7 mouse cellular contexts compared by ENCODE assay signal in the genomic region with DNA sequence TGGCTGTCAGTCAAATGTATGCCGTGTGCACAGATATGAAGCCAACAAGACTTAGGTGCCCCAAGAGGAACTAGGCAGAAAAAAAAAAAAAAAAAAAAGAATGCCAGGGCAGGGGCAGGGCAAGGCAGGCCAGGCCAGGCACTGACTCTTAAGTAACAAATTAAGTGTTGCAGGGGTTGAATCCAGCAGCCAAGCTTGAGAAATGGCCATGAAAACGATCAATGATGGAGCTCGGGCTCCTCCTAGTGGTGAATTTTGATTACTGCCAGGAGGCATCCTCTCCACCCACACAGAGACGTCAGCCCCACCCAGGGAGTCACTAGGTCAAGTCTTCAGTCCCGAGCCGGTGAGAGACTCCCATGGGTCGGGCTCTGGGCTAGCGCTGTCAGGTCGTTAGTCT. TPM values are rescaled to one million over a fixed set of nuclear protein-coding genes. Genes with fewer than 3 reads are reported as not detected.
DNase-seq lines count a peak whose midpoint lies in the region; ATAC-seq lines count a peak whose summit lies in the region.

No protein-coding gene starts in this region.

- intact Hi-C loops in left cerebral cortex, postnatal 25 days (cut with DNase I): loop anchor here (5.0 to 10.0 kb wide), 3 partner anchors 320 to 1173 kb away; no protein-coding TSS in a partner anchor

- ATAC-seq in intestine, embryonic 16.5 days: peak; percentile 68
- ATAC-seq in midbrain, embryonic 15.5 days (replicated peaks): peak; percentile 81

- peaks cover 4% of the 10 kb centered on the region; the same call in 1 of the 2 replicates for H3K4me1 ChIP-seq in intestine, embryonic 16.5 days (ENCODE audit: control insufficient read depth, insufficient read depth, low read length)
- H3K4me1 ChIP-seq in midbrain, embryonic 15.5 days: peaks cover 10% of the 10 kb centered on the region

- peak; percentile 87 for DNase-seq in adrenal gland, adult 8-10 months
- peak; percentile 74 for DNase-seq in embryo, embryonic 11.5 days (ENCODE audit: low read depth, low spot score)
- peak; percentile 34 for DNase-seq in gonadal fat pad, adult 2 months (ENCODE audit: low read depth)
- DNase-seq in left cerebral cortex, postnatal 25 days (ENCODE audit: low spot score in 2 of 2): peak; percentile 79 to 87
- peak; percentile 35 to 69 for DNase-seq in spleen, adult 18-20 months

- no peak overlapping the region for H3K27ac ChIP-seq in intestine, embryonic 16.5 days (ENCODE audit: low read length)
- H3K27ac ChIP-seq in midbrain, embryonic 15.5 days: no peak overlapping the region

- no peaks in the 10 kb centered on the region for H3K9me3 ChIP-seq in intestine, embryonic 16.5 days (ENCODE audit: control insufficient read depth, low read length)
- no peaks in the 10 kb centered on the region for H3K9me3 ChIP-seq in midbrain, embryonic 15.5 days

- H3K36me3 ChIP-seq in intestine, embryonic 16.5 days (ENCODE audit: control insufficient read depth, insufficient read depth, low read length): no peaks in the 10 kb centered on the region
- H3K36me3 ChIP-seq in midbrain, embryonic 15.5 days (replicated peaks): no peaks in the 10 kb centered on the region

- H3K4me3 ChIP-seq in intestine, embryonic 16.5 days (ENCODE audit: low read length): no peak overlapping the region
- H3K4me3 ChIP-seq in midbrain, embryonic 15.5 days: no peak overlapping the region

- H3K27me3 ChIP-seq in intestine, embryonic 16.5 days (replicated peaks; ENCODE audit: control insufficient read depth, insufficient read depth, low read length): 0 out of 2 replicates have a peak, but pooled peaks cover 2% of the 10 kb centered on the region
- no peaks in the 10 kb centered on the region for H3K27me3 ChIP-seq in midbrain, embryonic 15.5 days (replicated peaks)

- no peak overlapping the region for H3K4me2 ChIP-seq in intestine, embryonic 16.5 days (ENCODE audit: low read depth, low read length)
- peak overlapping the region; percentile 40 for H3K4me2 ChIP-seq in midbrain, embryonic 15.5 days

- WGBS in intestine, embryonic 16.5 days: 7% methylated on average over 9 of the region's 9 CpGs
- WGBS in midbrain, embryonic 15.5 days: 9% methylated on average over 9 of the region's 9 CpGs

- H3K9ac ChIP-seq in intestine, embryonic 16.5 days (ENCODE audit: low read depth, low read length): no peak overlapping the region
- no peak overlapping the region for H3K9ac ChIP-seq in midbrain, embryonic 15.5 days

RNA-seq across cellular contexts. Expression of a gene that starts 54.7 kb away (rescaled TPM):
- total RNA-seq in adrenal gland, adult 8-10 months (2022): not detected
- polyA plus RNA-seq in gonadal fat pad, adult 2 months (2012; rRNA removed): not detected in 2 replicates
- not detected in 2 replicates for polyA plus RNA-seq in intestine, embryonic 16.5 days (2015; fragmentation: Nextera tagmentation; extraction: Ambion mirVana)
- not detected for total RNA-seq in left cerebral cortex, postnatal 25 days (2021)
- not detected in 2 replicates for polyA plus RNA-seq in midbrain, embryonic 15.5 days (2015; fragmentation: Nextera tagmentation; extraction: Ambion mirVana)

RNA-seq across cellular contexts. Expression of a gene that starts 56.1 kb away (rescaled TPM):
- total RNA-seq in adrenal gland, adult 8-10 months (2022): under 1 TPM in 1 of 4 experiments, not detected in 3; 0.24 TPM
- 1.8 and 3.2 TPM in 2 replicates for polyA plus RNA-seq in gonadal fat pad, adult 2 months (2012; rRNA removed)
- polyA plus RNA-seq in intestine, embryonic 16.5 days (2015; fragmentation: Nextera tagmentation; extraction: Ambion mirVana): not detected in 2 replicates
- total RNA-seq in left cerebral cortex, postnatal 25 days (2021): under 1 TPM in 1 of 2 experiments, not detected in 1; 0.32 TPM
- not detected in 2 replicates for polyA plus RNA-seq in midbrain, embryonic 15.5 days (2015; fragmentation: Nextera tagmentation; extraction: Ambion mirVana)

RNA-seq across cellular contexts. Expression of a gene that starts 58.1 kb away (rescaled TPM):
- total RNA-seq in adrenal gland, adult 8-10 months (2022): not detected
- 1.9 and 2.4 TPM in 2 replicates for polyA plus RNA-seq in gonadal fat pad, adult 2 months (2012; rRNA removed)
- polyA plus RNA-seq in intestine, embryonic 16.5 days (2015; fragmentation: Nextera tagmentation; extraction: Ambion mirVana): not detected in 2 replicates
- not detected for total RNA-seq in left cerebral cortex, postnatal 25 days (2021)
- not detected in 2 replicates for polyA plus RNA-seq in midbrain, embryonic 15.5 days (2015; fragmentation: Nextera tagmentation; extraction: Ambion mirVana)

Comparison
In these comparisons a context has a peak if more than half of its experiments do, and no peak if none do; other contexts are left out.
1. DNase-seq: peak in every context shown above with its lines; median percentile 87 in adrenal gland, adult 8-10 months; 83 in left cerebral cortex, postnatal 25 days; 74 in embryo, embryonic 11.5 days; 52 in spleen, adult 18-20 months; 34 in gonadal fat pad, adult 2 months.